Mouse (Mus musculus) C2C12 (cell line): Measurements from ENCODE around the gene Vwc2l.

Experiments
- CEBPB ChIP-seq: IDR thresholded peaks from one replicate; pipeline ENCODE4 v1.6.1; 2011; ENCODE audit warnings: low read depth, mild to moderate bottlenecking, control low read depth, moderate library complexity
- CTCF ChIP-seq: IDR thresholded peaks from one replicate; pipeline ENCODE4 v1.5.1; 2011; ENCODE audit not compliant: control insufficient read depth, insufficient read depth, insufficient read length
- FOSL1 ChIP-seq: IDR thresholded peaks from one replicate; pipeline ENCODE4 v1.8.0; 2011; ENCODE audit warnings: mild to moderate bottlenecking, low read length; ENCODE audit not compliant: poor library complexity, insufficient read depth, severe bottlenecking
- MAX ChIP-seq: IDR thresholded peaks from one replicate; pipeline ENCODE4 v1.6.1; 2011; ENCODE audit warnings: mild to moderate bottlenecking, control low read depth
- MYOD1 ChIP-seq: IDR thresholded peaks from one replicate; pipeline ENCODE4 v1.6.1; 2011; ENCODE audit warnings: low read depth; ENCODE audit not compliant: control insufficient read depth, insufficient read length
- MYOG ChIP-seq: IDR thresholded peaks from one replicate; pipeline ENCODE4 v1.6.1; 2011; ENCODE audit not compliant: control insufficient read depth, insufficient read length; ENCODE audit errors: extremely low read depth
- USF1 ChIP-seq: IDR thresholded peaks from one replicate; pipeline ENCODE4 v1.6.1; 2011; ENCODE audit warnings: low read depth, mild to moderate bottlenecking, control low read depth, moderate library complexity

DNA sequence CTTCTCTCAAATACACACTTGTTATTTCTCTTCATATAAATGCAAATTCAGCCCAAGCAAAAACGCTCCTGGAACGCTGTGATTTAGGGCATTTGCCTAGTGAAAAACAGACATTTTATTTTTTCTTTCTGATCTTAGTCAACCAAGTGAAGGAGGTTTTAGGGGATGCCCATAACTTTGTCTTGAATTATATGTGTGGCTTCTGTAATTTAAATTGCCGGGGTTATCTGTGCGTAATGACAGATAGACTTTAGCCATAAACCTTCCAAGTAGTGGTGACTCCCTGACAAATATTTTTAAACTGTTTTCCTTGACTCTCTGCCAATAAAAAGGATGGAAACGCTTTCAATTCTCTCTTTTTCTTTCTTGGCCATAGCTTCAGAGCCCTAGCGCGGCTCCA lies 116.7 kb downstream of the Vwc2l start:
- TF ChIP-seq CTCF (no peak), CEBPB (no peak), MYOG (no peak), FOSL1 (no peak), MAX (no peak), USF1 (no peak), MYOD1 (no peak)
